Mouse (Mus musculus) macrophage (primary cell): ENCODE measurements around the gene Gzmd. TPM values are rescaled to one million over a fixed set of nuclear protein-coding genes. Genes with fewer than 3 reads are reported as not detected.
"Not testable (repeated sequence)": the region's sequence is repeated elsewhere in the genome, so short reads cannot be mapped to it uniquely, and the experiment has no call there.

Source experiments
- H3K27ac ChIP-seq: fragments of 350-480 bp; formaldehyde crosslinking; 2 replicates; pipeline ENCODE4 v1.9.0; 2021
- H3K36me3 ChIP-seq: fragments of 350-480 bp; formaldehyde crosslinking; 2 replicates; pipeline ENCODE4 v1.9.0; 2021; ENCODE audit errors: inconsistent target
- H3K4me3 ChIP-seq: fragments of 350-480 bp; formaldehyde crosslinking; 2 replicates; pipeline ENCODE4 v1.9.0; 2021; ENCODE audit errors: inconsistent target
- H3K79me2 ChIP-seq: fragments of 350-480 bp; formaldehyde crosslinking; 2 replicates; pipeline ENCODE4 v1.9.0; 2021; ENCODE audit errors: inconsistent target
- WGBS: methylation state at CpG from one replicate; pipeline ENCODE4 v1.1.7; 2026; ENCODE audit warnings: inconsistent platforms; ENCODE audit not compliant: missing documents; 5-methylcytosine and 5-hydroxymethylcytosine counted together
- polyA plus RNA-seq: library from polyadenylated mRNA; stranded (reverse); fragments of 250-400 nt; gene quantifications from 3 replicates; pipeline ENCODE4 v1.2.4, GENCODE M21; 2018; ENCODE audit warnings: inconsistent platforms
- total RNA-seq, 78 experiments: library from RNA; depleted of rRNA; stranded (reverse); fragments of 250-400 nt; gene quantifications; 1 replicate in 9 of 78; 2 replicates in 24 of 78; 3 replicates in 43 of 78; 4 replicates in 2 of 78; pipeline ENCODE4 v1.2.4; 2018; ENCODE audit warnings: inconsistent platforms in 56 of 78

Gene Gzmd
- total RNA-seq (2018; cell fraction: chromatin; rRNA removed): not detected
- total RNA-seq (2018; cell fraction: cytosol; rRNA removed): not detected
- not detected for total RNA-seq (2018; cell fraction: nucleus; rRNA removed)
- polyA plus RNA-seq: not detected in 3 replicates

GRCm38 (mm10) chr14:56132508-56132907 lies at the start of gene Gzmd:
Gzmd (minus strand) TSS chr14:56132608.
- H3K27ac ChIP-seq, H3K79me2 ChIP-seq, H3K36me3 ChIP-seq, H3K4me3 ChIP-seq: not testable (repeated sequence)
- 92% methylated on average over 2 of the region's 2 CpGs for WGBS

- 18% methylated on average over 8 of the region's 8 CpGs for WGBS
Observed at GRCm38 (mm10) chr14:56177651-56178050, 45.2 kb upstream of the Gzmd start.

DNA sequence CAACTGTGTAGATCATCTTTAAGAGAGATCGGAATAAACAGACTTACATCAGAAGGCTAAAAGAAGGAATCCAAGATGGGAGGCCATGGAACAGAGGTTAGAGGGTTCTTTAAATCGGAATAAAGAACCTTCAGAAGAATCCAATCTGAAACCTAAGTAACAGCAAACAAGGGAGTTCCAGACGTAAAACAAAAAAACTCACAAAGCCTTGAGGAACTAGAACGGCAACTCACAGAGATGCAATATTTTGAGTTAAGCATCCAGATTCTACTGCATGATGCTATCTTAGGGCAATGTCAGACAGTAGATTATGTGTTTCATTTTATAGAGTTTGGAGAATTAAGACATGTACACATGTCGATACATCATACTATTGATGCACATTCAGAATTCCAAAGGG lies 42.1 kb upstream of the Gzmd start, which contains the start of gene Gzmn:
TSS of gene Gzmn (minus strand) at position 101 of the 400 bp plus-strand sequence.
- Histone ChIP-seq H3K4me3 (no peak within 1 kb of the TSS), H3K27ac (no peak within 1 kb of the TSS), H3K79me2 (no peaks in the 10 kb centered on the region), H3K36me3 (no peaks in the 10 kb centered on the region)
- WGBS: 91% methylated on average over 5 of the region's 5 CpGs

More at GRCm38 (mm10) chr14:56177651-56178050, 45.2 kb upstream of the Gzmd start:
- H3K4me3 ChIP-seq, H3K36me3 ChIP-seq, H3K27ac ChIP-seq, H3K79me2 ChIP-seq: not testable (repeated sequence)

DNA sequence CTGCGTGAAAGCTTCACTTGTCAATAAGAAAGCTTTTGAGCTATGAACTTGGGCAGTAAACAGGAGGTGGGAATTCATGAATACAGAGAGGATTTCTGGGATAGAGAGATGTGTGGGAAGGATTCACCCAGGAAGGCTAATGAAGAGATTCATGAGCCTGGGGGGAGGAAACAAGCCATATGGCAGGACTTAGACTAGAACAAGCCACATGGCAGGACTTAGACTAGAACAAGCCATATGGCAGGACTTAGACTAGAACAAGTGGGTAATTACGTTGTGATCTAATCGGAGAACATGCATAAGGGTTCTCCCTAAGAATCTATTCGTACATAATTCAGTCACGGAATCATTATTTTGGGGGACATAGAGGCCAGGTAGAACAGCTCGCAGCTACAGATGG lies 41.0 kb upstream of the Gzmd start:
- no peak overlapping the region for H3K4me3 ChIP-seq
- no peaks in the 10 kb centered on the region for H3K79me2 ChIP-seq
- H3K27ac ChIP-seq: no peak overlapping the region
- 90% methylated on average over 6 of the region's 6 CpGs for WGBS
- H3K36me3 ChIP-seq: no peaks in the 10 kb centered on the region

- H3K4me3 ChIP-seq: no peak overlapping the region
- H3K27ac ChIP-seq: no peak overlapping the region
- 84% methylated on average over 5 of the region's 5 CpGs for WGBS
- H3K79me2 ChIP-seq: no peaks in the 10 kb centered on the region
- no peaks in the 10 kb centered on the region for H3K36me3 ChIP-seq
Observed at GRCm38 (mm10) chr14:56172744-56173143, 40.3 kb upstream of the Gzmd start.

GRCm38 (mm10) chr14:56168009-56168408 lies 35.6 kb upstream of the Gzmd start:
- whole genome bisulfite sequencing: 66% methylated on average over 6 of the region's 6 CpGs

DNA sequence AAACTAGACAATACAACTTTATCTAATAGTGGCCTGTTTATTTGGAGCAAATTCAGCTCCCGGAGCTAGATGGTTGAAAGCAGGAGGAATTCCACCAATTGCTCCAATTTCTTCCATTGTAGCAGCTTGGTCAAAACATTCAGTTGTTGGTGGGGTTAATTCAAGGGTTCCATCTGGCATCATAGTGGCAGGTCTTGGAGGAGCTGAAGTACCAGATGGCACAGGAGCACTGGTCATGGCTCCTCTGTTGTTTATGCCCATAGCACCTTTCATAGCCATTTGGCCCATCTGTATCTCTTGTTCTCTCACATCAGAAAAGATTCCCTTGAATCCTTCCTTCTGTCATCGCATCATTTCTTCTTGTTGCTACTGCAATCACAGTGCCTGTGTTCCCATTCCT lies 29.7 kb upstream of the Gzmd start:
- 80% methylated on average over 2 of the region's 2 CpGs for WGBS

More at GRCm38 (mm10) chr14:56168009-56168408, 35.6 kb upstream of the Gzmd start:
- Histone ChIP-seq H3K36me3 (no peaks in the 10 kb centered on the region), H3K4me3 (no peak overlapping the region), H3K27ac (no peak overlapping the region), H3K79me2 (no peaks in the 10 kb centered on the region)

GRCm38 (mm10) chr14:56159479-56159878 lies 27.1 kb upstream of the Gzmd start, which contains the start of gene Gzmg:
Gzmg (minus strand) TSS chr14:56159579.
- not testable (repeated sequence) for H3K27ac ChIP-seq, H3K36me3 ChIP-seq, H3K79me2 ChIP-seq, H3K4me3 ChIP-seq
- 88% methylated on average over 2 of the region's 2 CpGs for WGBS

More for the DNA sequence above, 29.7 kb upstream of the Gzmd start:
- no peak overlapping the region for H3K27ac ChIP-seq
- H3K4me3 ChIP-seq: no peak overlapping the region
- no peaks in the 10 kb centered on the region for H3K79me2 ChIP-seq
- H3K36me3 ChIP-seq: no peaks in the 10 kb centered on the region

DNA sequence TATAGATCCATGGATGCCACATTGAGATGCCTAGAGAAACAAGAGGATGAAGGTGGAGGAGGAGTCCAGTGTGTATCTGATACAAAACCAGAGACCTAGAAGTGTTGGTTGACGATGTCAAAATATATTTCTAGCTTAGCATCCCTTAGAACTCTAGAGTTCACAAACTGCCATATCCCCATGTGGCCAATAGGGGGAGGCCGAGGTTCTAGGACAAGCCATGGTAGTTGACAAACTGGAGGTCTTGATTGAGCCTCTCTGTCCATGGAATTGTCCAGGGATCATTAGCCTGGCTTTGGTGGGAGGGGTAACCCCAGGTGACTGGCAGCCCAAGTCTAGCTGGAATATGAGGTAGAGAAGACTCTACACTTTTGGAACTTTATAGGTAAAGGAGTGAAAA lies 22.9 kb upstream of the Gzmd start:
- Histone ChIP-seq H3K79me2 (no peaks in the 10 kb centered on the region), H3K27ac (no peak overlapping the region), H3K36me3 (no peaks in the 10 kb centered on the region), H3K4me3 (no peak overlapping the region)
- 72% methylated on average over 2 of the region's 2 CpGs for WGBS

DNA sequence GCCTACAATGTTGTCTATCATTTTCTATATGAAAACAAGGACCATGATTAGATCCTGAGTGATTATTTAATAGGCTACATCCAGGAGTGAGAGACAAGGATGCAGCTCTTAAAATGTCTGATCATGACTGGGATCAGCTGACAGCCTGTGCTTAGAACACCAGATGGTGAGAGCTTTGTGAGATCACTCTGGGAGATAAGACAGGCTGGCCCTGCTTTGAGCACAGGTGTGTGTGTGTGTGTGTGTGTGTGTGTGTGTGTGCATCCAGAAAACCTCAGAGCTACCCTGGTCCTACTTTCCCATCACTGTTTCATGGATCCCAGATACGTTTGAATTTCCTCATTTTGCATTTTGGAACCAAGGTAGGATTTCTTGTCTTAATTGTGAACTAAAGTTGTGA lies 1.3 kb upstream of the Gzmd start:
- H3K4me3 ChIP-seq, H3K27ac ChIP-seq, H3K36me3 ChIP-seq, H3K79me2 ChIP-seq: not testable (repeated sequence)
- 56% methylated on average over 1 of the region's 1 CpGs for WGBS

- no peak overlapping the region for H3K27ac ChIP-seq
- no peaks in the 10 kb centered on the region for H3K79me2 ChIP-seq
- WGBS: 43% methylated on average over 3 of the region's 3 CpGs
- H3K4me3 ChIP-seq: no peak overlapping the region
- H3K36me3 ChIP-seq: no peaks in the 10 kb centered on the region
Observed at GRCm38 (mm10) chr14:56128341-56128740, 4.1 kb downstream of the Gzmd start.

DNA sequence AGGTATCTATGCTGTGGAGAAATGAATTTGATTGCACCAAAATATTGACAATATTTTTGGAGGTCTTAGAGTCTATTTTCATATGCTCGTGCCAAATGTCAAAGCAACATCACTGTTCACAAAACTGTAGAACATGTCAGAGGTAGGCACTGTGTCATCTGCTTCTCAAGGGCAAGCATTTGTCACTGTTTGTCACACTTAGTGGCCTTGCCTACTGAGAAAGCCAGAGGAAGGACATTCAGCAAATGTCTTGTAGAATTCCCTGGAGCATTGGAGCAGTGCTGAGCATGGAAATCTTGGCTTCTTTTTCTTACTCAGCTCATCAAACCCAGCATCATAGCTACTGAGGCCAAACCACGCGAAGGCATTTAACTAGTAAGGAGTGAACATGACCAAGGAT lies 8.9 kb downstream of the Gzmd start:
- Histone ChIP-seq H3K36me3 (no peaks in the 10 kb centered on the region), H3K27ac (no peak overlapping the region), H3K4me3 (no peak overlapping the region), H3K79me2 (no peaks in the 10 kb centered on the region)
- WGBS: 75% methylated on average over 3 of the region's 3 CpGs

- H3K36me3 ChIP-seq: no peaks in the 10 kb centered on the region
- H3K4me3 ChIP-seq: no peak within 1 kb of the TSS
- H3K79me2 ChIP-seq: no peaks in the 10 kb centered on the region
- H3K27ac ChIP-seq: no peak within 1 kb of the TSS
Observed at GRCm38 (mm10) chr14:56120525-56120924, 11.9 kb downstream of the Gzmd start, which contains the start of gene Gzme. Gzme (minus strand) TSS chr14:56120625.

GRCm38 (mm10) chr14:56115531-56116310 lies 16.7 kb downstream of the Gzmd start:
- 97% methylated on average over 21 of the region's 33 CpGs for WGBS
- H3K4me3 ChIP-seq, H3K36me3 ChIP-seq, H3K79me2 ChIP-seq, H3K27ac ChIP-seq: not testable (repeated sequence)

GRCm38 (mm10) chr14:56105447-56106180 lies 26.8 kb downstream of the Gzmd start:
- no peak overlapping the region for H3K4me3 ChIP-seq
- WGBS: 10% methylated on average over 13 of the region's 13 CpGs
- H3K36me3 ChIP-seq: no peaks in the 10 kb centered on the region
- peak overlapping the region; percentile 46 for H3K27ac ChIP-seq
- H3K79me2 ChIP-seq: no peaks in the 10 kb centered on the region
